Mouse (Mus musculus) cerebellum, adult 2 months (tissue): ENCODE results near the gene Ubxn6. TPM values are rescaled to one million over a fixed set of nuclear protein-coding genes. Genes with fewer than 3 reads are reported as not detected.
"Not testable (repeated sequence)": the region's sequence is repeated elsewhere in the genome, so short reads cannot be mapped to it uniquely, and the experiment has no call there.

Experiments used
- DNase-seq, 2 experiments: peaks; one replicate each; pipeline ENCODE4 v3.0.0; 2021
- H3K27ac ChIP-seq: fragments of 200-500 bp; 2 replicates; pipeline ENCODE4 v1.5.1; 2012; ENCODE audit warnings: low read length, control low read depth, inconsistent platforms; ENCODE audit not compliant: insufficient read depth
- H3K27me3 ChIP-seq: fragments of 200-500 bp; 2 replicates; pipeline ENCODE4 v1.6.1; 2012; ENCODE audit warnings: inconsistent platforms, mild to moderate bottlenecking, low read length, moderate library complexity; ENCODE audit not compliant: control insufficient read depth, insufficient read depth
- H3K4me1 ChIP-seq: fragments of 200-500 bp; 2 replicates; pipeline ENCODE4 v1.6.1; 2011; ENCODE audit warnings: low read length; ENCODE audit not compliant: control insufficient read depth, insufficient read depth
- H3K4me3 ChIP-seq: fragments of 200-500 bp; replicated peaks from 2 replicates; pipeline ENCODE3; 2011; ENCODE audit warnings: mild to moderate bottlenecking, low read depth, low read length, control low read depth; ENCODE audit not compliant: insufficient read depth
- CTCF ChIP-seq: fragments of 200-500 bp; IDR thresholded peaks from 2 replicates; pipeline ENCODE4 v1.5.1; 2011; ENCODE audit warnings: low read depth, mild to moderate bottlenecking, control low read depth, low read length, moderate library complexity, borderline replicate concordance; ENCODE audit not compliant: insufficient read depth
- POLR2A ChIP-seq: fragments of 200-500 bp; IDR thresholded peaks from 2 replicates; pipeline ENCODE4 v1.6.1; 2011; ENCODE audit warnings: low read length, control low read depth, borderline replicate concordance; ENCODE audit not compliant: insufficient read depth
- WGBS: fragments of 180-500 bp; shearing (Covaris S2); methylation state at CpG from one replicate; pipeline ENCODE4 v1.1.7; 2018; 5-methylcytosine and 5-hydroxymethylcytosine counted together
- polyA plus RNA-seq: library from polyadenylated mRNA; depleted of rRNA; stranded (reverse); fragments of >200 nt; gene quantifications from 2 replicates; pipeline ENCODE4 v1.2.3, GENCODE M21; 2012

The Ubxn6 gene
- polyA plus RNA-seq, 1 experiment, result 114 TPM

GRCm38 (mm10) chr17:56078880-56079795 lies 4.3 kb upstream of the Ubxn6 start, which contains the start of gene Hdgfl2:
Hdgfl2 (plus strand) TSS chr17:56079634.
- H3K27me3 ChIP-seq, result no peaks in the 10 kb centered on the region
- H3K4me1 ChIP-seq, result peaks cover 6% of the 10 kb centered on the region; the same call in 1 of the 2 replicates
- peak; percentile 99 to 100 for DNase-seq
- WGBS, result under 1% methylated on average over 61 of the region's 61 CpGs
- no peak for TF ChIP-seq CTCF
- peak; percentile 71 for TF ChIP-seq POLR2A
- peak within 1 kb of the TSS; percentile 87 for H3K4me3 ChIP-seq
- no peak within 1 kb of the TSS for H3K27ac ChIP-seq

GRCm38 (mm10) chr17:56078361-56078760 lies 3.5 kb upstream of the Ubxn6 start:
- not testable (repeated sequence) for H3K4me3 ChIP-seq, H3K4me1 ChIP-seq, H3K27ac ChIP-seq, H3K27me3 ChIP-seq
- DNase-seq, result peak in 1 of 2 experiments; percentile 42
- 68% methylated on average over 9 of the region's 9 CpGs for WGBS

GRCm38 (mm10) chr17:56077523-56077922 lies 2.7 kb upstream of the Ubxn6 start:
- WGBS, result 81% methylated on average over 5 of the region's 5 CpGs
- Histone ChIP-seq H3K27ac (no peak overlapping the region), H3K4me3 (no peak overlapping the region), H3K4me1 (peaks cover 6% of the 10 kb centered on the region; the same call in 1 of the 2 replicates), H3K27me3 (no peaks in the 10 kb centered on the region)
- no peak for DNase-seq
- TF ChIP-seq POLR2A, result no peak
- TF ChIP-seq CTCF, result no peak

GRCm38 (mm10) chr17:56074097-56074826 lies 566 bp downstream of the Ubxn6 start:
- peak; percentile 67 to 74 for DNase-seq
- Histone ChIP-seq H3K4me3 (peak overlapping the region; percentile 86), H3K27ac (peak overlapping the region; percentile 65), H3K4me1 (no peaks in the 10 kb centered on the region; the same call in 1 of the 2 replicates), H3K27me3 (no peaks in the 10 kb centered on the region)
- 7% methylated on average over 22 of the region's 22 CpGs for WGBS
- TF ChIP-seq CTCF, result no peak
- no peak for TF ChIP-seq POLR2A

- H3K27me3 ChIP-seq, result no peaks in the 10 kb centered on the region
- no peak overlapping the region for H3K27ac ChIP-seq
- DNase-seq, result no peak
- no peak for TF ChIP-seq POLR2A
- no peaks in the 10 kb centered on the region; the same call in 1 of the 2 replicates for H3K4me1 ChIP-seq
- no peak overlapping the region for H3K4me3 ChIP-seq
- 63% methylated on average over 5 of the region's 5 CpGs for WGBS
Measured at GRCm38 (mm10) chr17:56072243-56072642, 2.6 kb downstream of the Ubxn6 start.

- TF ChIP-seq CTCF (no peak), POLR2A (no peak)
Measured at GRCm38 (mm10) chr17:56071126-56071525, 3.7 kb downstream of the Ubxn6 start.

GRCm38 (mm10) chr17:56069066-56069465 lies 5.8 kb downstream of the Ubxn6 start:
- TF ChIP-seq POLR2A (no peak), CTCF (no peak)

More at GRCm38 (mm10) chr17:56071126-56071525, 3.7 kb downstream of the Ubxn6 start:
- no peak overlapping the region for H3K4me3 ChIP-seq
- H3K27me3 ChIP-seq, result no peaks in the 10 kb centered on the region
- no peak overlapping the region for H3K27ac ChIP-seq
- DNase-seq, result no peak
- no peaks in the 10 kb centered on the region; the same call in 1 of the 2 replicates for H3K4me1 ChIP-seq

GRCm38 (mm10) chr17:56066451-56066850 lies 8.4 kb downstream of the Ubxn6 start:
- Histone ChIP-seq H3K27ac (no peak overlapping the region), H3K4me1 (no peaks in the 10 kb centered on the region), H3K27me3 (no peaks in the 10 kb centered on the region), H3K4me3 (no peak overlapping the region)
- no peak for TF ChIP-seq CTCF
- TF ChIP-seq POLR2A, result no peak
- no peak for DNase-seq

More at GRCm38 (mm10) chr17:56069066-56069465, 5.8 kb downstream of the Ubxn6 start:
- no peak for DNase-seq
- H3K4me1 ChIP-seq, result no peaks in the 10 kb centered on the region; the same call in 1 of the 2 replicates
- no peak overlapping the region for H3K27ac ChIP-seq
- H3K4me3 ChIP-seq, result no peak overlapping the region
- 92% methylated on average over 14 of the region's 14 CpGs for WGBS
- H3K27me3 ChIP-seq, result no peaks in the 10 kb centered on the region

GRCm38 (mm10) chr17:56065715-56066114 lies 9.1 kb downstream of the Ubxn6 start:
- H3K27me3 ChIP-seq, H3K4me3 ChIP-seq, H3K4me1 ChIP-seq, DNase-seq, H3K27ac ChIP-seq: not testable (repeated sequence)
- 74% methylated on average over 6 of the region's 6 CpGs for WGBS
